Mouse (Mus musculus) megakaryocyte, embryonic 14.5 days (primary cell): ENCODE data around the gene Lrmda.

ENCODE experiments used
- FLI1 ChIP-seq: IDR thresholded peaks from 2 replicates; pipeline ENCODE4 v1.6.1; 2012; ENCODE audit warnings: low read length, inconsistent platforms, mixed read lengths
- GATA1 ChIP-seq: IDR thresholded peaks from 3 replicates; pipeline ENCODE4 v1.6.1; 2012; ENCODE audit warnings: mixed read lengths, low read length, inconsistent platforms, borderline replicate concordance

- TF ChIP-seq GATA1 (no peak), FLI1 (no peak)
Observed at GRCm38 (mm10) chr14:22003631-22004030, 15.9 kb upstream of the Lrmda start.
